Mouse (Mus musculus) testis, adult 2 months (tissue): ENCODE measurements around the gene Dach1. TPM values are rescaled to one million over a fixed set of nuclear protein-coding genes. Genes with fewer than 3 reads are reported as not detected.
A peak's percentile ranks its signal among the peaks of the same experiment; 100 is the strongest.

Experiments
- H3K27ac ChIP-seq: fragments of 200-500 bp; 2 replicates; pipeline ENCODE4 v1.5.1; 2012; ENCODE audit warnings: low read depth, low read length; ENCODE audit not compliant: control insufficient read depth, insufficient read depth
- H3K27me3 ChIP-seq: fragments of 200-500 bp; 2 replicates; pipeline ENCODE4 v1.6.1; 2012; ENCODE audit warnings: mild to moderate bottlenecking, low read length, moderate library complexity; ENCODE audit not compliant: control insufficient read depth, insufficient read depth
- H3K36me3 ChIP-seq: fragments of 200-500 bp; 2 replicates; pipeline ENCODE4 v1.6.1; 2012; ENCODE audit warnings: mild to moderate bottlenecking, low read length; ENCODE audit not compliant: control insufficient read depth, insufficient read depth
- H3K4me1 ChIP-seq: fragments of 200-500 bp; 2 replicates; pipeline ENCODE4 v1.6.1; 2012; ENCODE audit warnings: low read length; ENCODE audit not compliant: control insufficient read depth, insufficient read depth
- H3K4me3 ChIP-seq: fragments of 200-500 bp; 2 replicates; pipeline ENCODE4 v1.5.1; 2012; ENCODE audit warnings: low read depth, mild to moderate bottlenecking, low read length, moderate library complexity, mixed read lengths; ENCODE audit not compliant: control insufficient read depth
- CTCF ChIP-seq: fragments of 200-500 bp; IDR thresholded peaks from 2 replicates; pipeline ENCODE4 v1.5.1; 2012; ENCODE audit warnings: low read depth, mild to moderate bottlenecking, inconsistent platforms, low read length, moderate library complexity; ENCODE audit not compliant: control insufficient read depth, insufficient read depth, insufficient replicate concordance
- POLR2A ChIP-seq: fragments of 200-500 bp; IDR thresholded peaks from 2 replicates; pipeline ENCODE4 v1.6.1; 2012; ENCODE audit warnings: low read depth, mild to moderate bottlenecking, inconsistent platforms, low read length, moderate library complexity; ENCODE audit not compliant: control insufficient read depth
- polyA plus RNA-seq: library from polyadenylated mRNA; depleted of rRNA; stranded (reverse); fragments of >200 nt; gene quantifications from 2 replicates; pipeline ENCODE4 v1.2.3, GENCODE M21; 2012; rRNA removed

The Dach1 gene
- polyA plus RNA-seq, result 0.31 and 0.48 TPM in 2 replicates

GRCm38 (mm10) chr14:98169421-98170076, at the start of gene Dach1:
Dach1 (minus strand) TSS chr14:98169765.
- Histone ChIP-seq H3K36me3 (no peaks in the 10 kb centered on the region), H3K4me1 (peaks cover 3% of the 10 kb centered on the region), H3K27me3 (no peaks in the 10 kb centered on the region), H3K4me3 (peak within 1 kb of the TSS; percentile 75), H3K27ac (no peak within 1 kb of the TSS)
- no peak for TF ChIP-seq CTCF
- TF ChIP-seq POLR2A, result no peak

- H3K36me3 ChIP-seq, result no peaks in the 10 kb centered on the region
- no peaks in the 10 kb centered on the region for H3K4me1 ChIP-seq
- no peak overlapping the region for H3K27ac ChIP-seq
- no peak overlapping the region for H3K4me3 ChIP-seq
- no peaks in the 10 kb centered on the region for H3K27me3 ChIP-seq
- no peak for TF ChIP-seq POLR2A
- TF ChIP-seq CTCF, result no peak
Measured at GRCm38 (mm10) chr14:98200089-98200488, 30.5 kb upstream of the Dach1 start.

- no peak overlapping the region for H3K4me3 ChIP-seq
- H3K27me3 ChIP-seq, result no peaks in the 10 kb centered on the region
- no peaks in the 10 kb centered on the region for H3K36me3 ChIP-seq
- H3K4me1 ChIP-seq, result no peaks in the 10 kb centered on the region
- H3K27ac ChIP-seq, result no peak overlapping the region
- TF ChIP-seq CTCF (no peak), POLR2A (no peak)
Measured at GRCm38 (mm10) chr14:98181545-98181944, 12.0 kb upstream of the Dach1 start.

- no peak for TF ChIP-seq POLR2A
- no peak for TF ChIP-seq CTCF
- H3K27me3 ChIP-seq, result no peaks in the 10 kb centered on the region
- H3K4me1 ChIP-seq, result peaks cover 2% of the 10 kb centered on the region
- no peak overlapping the region for H3K27ac ChIP-seq
- H3K36me3 ChIP-seq, result no peaks in the 10 kb centered on the region
- H3K4me3 ChIP-seq, result no peak overlapping the region
Measured at GRCm38 (mm10) chr14:98173831-98174230, 4.3 kb upstream of the Dach1 start.

GRCm38 (mm10) chr14:98172394-98172905, 2.9 kb upstream of the Dach1 start:
- Histone ChIP-seq H3K4me3 (no peak overlapping the region), H3K4me1 (peaks cover 3% of the 10 kb centered on the region), H3K27ac (no peak overlapping the region)

GRCm38 (mm10) chr14:98171861-98172260, 2.3 kb upstream of the Dach1 start:
- no peak for TF ChIP-seq POLR2A
- no peak for TF ChIP-seq CTCF
- H3K27ac ChIP-seq, result no peak overlapping the region
- H3K4me3 ChIP-seq, result no peak overlapping the region
- H3K27me3 ChIP-seq, result no peaks in the 10 kb centered on the region
- peaks cover 3% of the 10 kb centered on the region for H3K4me1 ChIP-seq
- H3K36me3 ChIP-seq, result no peaks in the 10 kb centered on the region

More at GRCm38 (mm10) chr14:98172394-98172905, 2.9 kb upstream of the Dach1 start:
- TF ChIP-seq CTCF (no peak), POLR2A (no peak)
- H3K36me3 ChIP-seq, result no peaks in the 10 kb centered on the region
- H3K27me3 ChIP-seq, result no peaks in the 10 kb centered on the region

GRCm38 (mm10) chr14:98168908-98169401, 610 bp downstream of the Dach1 start:
- H3K27ac ChIP-seq, result no peak overlapping the region
- TF ChIP-seq POLR2A (no peak), CTCF (no peak)
- H3K4me1 ChIP-seq, result peaks cover 3% of the 10 kb centered on the region

More at GRCm38 (mm10) chr14:98168908-98169401, 610 bp downstream of the Dach1 start:
- Histone ChIP-seq H3K27me3 (no peaks in the 10 kb centered on the region), H3K36me3 (no peaks in the 10 kb centered on the region), H3K4me3 (peak overlapping the region; percentile 75)
